Mouse (Mus musculus) thymus, adult 2 months (tissue): ENCODE results near the gene Adcy9. TPM values are rescaled to one million over a fixed set of nuclear protein-coding genes. Genes with fewer than 3 reads are reported as not detected.

Experiments
- DNase-seq: peaks from one replicate; pipeline ENCODE4 v3.0.0; 2021
- H3K27ac ChIP-seq: fragments of 200-500 bp; 2 replicates; pipeline ENCODE4 v1.5.1; 2012; ENCODE audit warnings: low read length, control low read depth; ENCODE audit not compliant: control insufficient read depth, insufficient read depth
- H3K27me3 ChIP-seq: fragments of 200-500 bp; 2 replicates; pipeline ENCODE4 v1.6.1; 2012; ENCODE audit warnings: mild to moderate bottlenecking, low read length, moderate library complexity, mixed read lengths; ENCODE audit not compliant: control insufficient read depth, insufficient read depth
- H3K36me3 ChIP-seq: fragments of 200-500 bp; 2 replicates; pipeline ENCODE4 v1.6.1; 2012; ENCODE audit warnings: mild to moderate bottlenecking, low read length, moderate library complexity; ENCODE audit not compliant: control insufficient read depth, insufficient read depth
- H3K4me1 ChIP-seq: fragments of 200-500 bp; replicated peaks from 2 replicates; pipeline ENCODE4 v1.6.1; 2012; ENCODE audit warnings: low read length; ENCODE audit not compliant: control insufficient read depth, insufficient read depth
- H3K4me3 ChIP-seq: fragments of 200-500 bp; 2 replicates; pipeline ENCODE4 v1.5.1; 2012; ENCODE audit warnings: mild to moderate bottlenecking, low read length, control low read depth, moderate library complexity; ENCODE audit not compliant: control insufficient read depth, insufficient read depth
- CTCF ChIP-seq: fragments of 200-500 bp; IDR thresholded peaks from 2 replicates; pipeline ENCODE4 v1.5.1; 2012; ENCODE audit warnings: mild to moderate bottlenecking, control low read depth, low read length, moderate library complexity, borderline replicate concordance; ENCODE audit not compliant: control insufficient read depth, poor library complexity, insufficient read depth; ENCODE audit errors: extremely low read depth
- POLR2A ChIP-seq: fragments of 200-500 bp; IDR thresholded peaks from 2 replicates; pipeline ENCODE4 v1.6.1; 2012; ENCODE audit warnings: mild to moderate bottlenecking, low read length, control low read depth, moderate library complexity; ENCODE audit not compliant: control insufficient read depth, poor library complexity, insufficient read depth; ENCODE audit errors: extremely low read depth
- WGBS: fragments of 180-500 bp; shearing (Covaris S2); methylation state at CpG from one replicate; pipeline ENCODE4 v1.1.7; 2018; 5-methylcytosine and 5-hydroxymethylcytosine counted together
- polyA plus RNA-seq: library from polyadenylated mRNA; depleted of rRNA; stranded (reverse); fragments of >200 nt; gene quantifications from 2 replicates; pipeline ENCODE4 v1.2.3, GENCODE M21; 2012

The Adcy9 gene
- polyA plus RNA-seq, 1 experiment = 7.6 TPM

- Histone ChIP-seq H3K27ac (no peak overlapping the region), H3K27me3 (no peaks in the 10 kb centered on the region), H3K4me3 (no peak overlapping the region), H3K4me1 (no peaks in the 10 kb centered on the region), H3K36me3 (no peaks in the 10 kb centered on the region)
- WGBS = 36% methylated on average over 3 of the region's 3 CpGs
- DNase-seq = peak; percentile 80
- peak; percentile 46; the same call in 1 of the 2 replicates for TF ChIP-seq CTCF
- no peak for TF ChIP-seq POLR2A
Observed at GRCm38 (mm10) chr16:4316094-4316474, 104.2 kb downstream of the Adcy9 start.

GRCm38 (mm10) chr16:4315352-4316093, 104.8 kb downstream of the Adcy9 start:
- H3K4me3 ChIP-seq = no peak overlapping the region
- no peaks in the 10 kb centered on the region for H3K27me3 ChIP-seq
- no peak for DNase-seq
- no peak overlapping the region for H3K27ac ChIP-seq
- WGBS = 97% methylated on average over 2 of the region's 2 CpGs
- no peaks in the 10 kb centered on the region for H3K36me3 ChIP-seq
- no peaks in the 10 kb centered on the region for H3K4me1 ChIP-seq
- TF ChIP-seq POLR2A (no peak), CTCF (no peak)

- DNase-seq = no peak
Observed at GRCm38 (mm10) chr16:4314891-4315290, 105.4 kb downstream of the Adcy9 start.

GRCm38 (mm10) chr16:4312018-4312417, 108.3 kb downstream of the Adcy9 start:
- TF ChIP-seq CTCF (no peak), POLR2A (no peak)
- 93% methylated on average over 2 of the region's 2 CpGs for WGBS
- Histone ChIP-seq H3K36me3 (no peaks in the 10 kb centered on the region), H3K27ac (no peak overlapping the region), H3K27me3 (no peaks in the 10 kb centered on the region), H3K4me1 (no peaks in the 10 kb centered on the region), H3K4me3 (no peak overlapping the region)
- no peak for DNase-seq

More at GRCm38 (mm10) chr16:4314891-4315290, 105.4 kb downstream of the Adcy9 start:
- no peak for TF ChIP-seq CTCF
- no peak for TF ChIP-seq POLR2A
- H3K4me3 ChIP-seq = no peak overlapping the region
- no peaks in the 10 kb centered on the region for H3K27me3 ChIP-seq
- H3K36me3 ChIP-seq = no peaks in the 10 kb centered on the region
- no peaks in the 10 kb centered on the region for H3K4me1 ChIP-seq
- H3K27ac ChIP-seq = no peak overlapping the region
- WGBS = 96% methylated on average over 4 of the region's 4 CpGs

- no peak overlapping the region for H3K27ac ChIP-seq
- no peaks in the 10 kb centered on the region for H3K27me3 ChIP-seq
- TF ChIP-seq CTCF = no peak
- TF ChIP-seq POLR2A = no peak
- no peak overlapping the region for H3K4me3 ChIP-seq
- DNase-seq = no peak
- H3K4me1 ChIP-seq = no peaks in the 10 kb centered on the region
- 83% methylated on average over 2 of the region's 2 CpGs for WGBS
- no peaks in the 10 kb centered on the region for H3K36me3 ChIP-seq
Observed at GRCm38 (mm10) chr16:4311608-4312007, 108.7 kb downstream of the Adcy9 start.

- Histone ChIP-seq H3K27me3 (no peaks in the 10 kb centered on the region), H3K4me1 (no peaks in the 10 kb centered on the region), H3K4me3 (no peak overlapping the region), H3K36me3 (no peaks in the 10 kb centered on the region), H3K27ac (no peak overlapping the region)
- TF ChIP-seq CTCF (no peak), POLR2A (no peak)
- 75% methylated on average over 4 of the region's 4 CpGs for WGBS
- DNase-seq = no peak
Observed at GRCm38 (mm10) chr16:4307795-4308194, 112.5 kb downstream of the Adcy9 start.
